Mouse (Mus musculus) hindbrain, embryonic 14.5 days (tissue): Measurements from ENCODE around the gene Spin1. TPM values are rescaled to one million over a fixed set of nuclear protein-coding genes. Genes with fewer than 3 reads are reported as not detected.

ENCODE experiments used
- ATAC-seq: fragments of 200-750 bp; cut with Nextera tagmentation; 2 replicates; pipeline ENCODE4 v1.8.0; 2017; ENCODE audit warnings: moderate number of reproducible peaks, mild to moderate bottlenecking, moderate TSS enrichment, moderate library complexity; ENCODE audit not compliant: low FRiP score
- DNase-seq: peaks from one replicate; pipeline ENCODE4 v3.0.0-alpha.2; 2015; ENCODE audit warnings: low spot score
- H3K27ac ChIP-seq: fragments of 300-500 bp; sonication (generic); 2 replicates; pipeline ENCODE4 v1.5.1; 2014; ENCODE audit warnings: mild to moderate bottlenecking, moderate library complexity
- H3K27me3 ChIP-seq: fragments of 300-500 bp; sonication (generic); 2 replicates; pipeline ENCODE4 v1.6.1; 2014; ENCODE audit warnings: mild to moderate bottlenecking, low read length, mixed read lengths; ENCODE audit not compliant: control insufficient read depth, insufficient read depth
- H3K36me3 ChIP-seq: fragments of 300-500 bp; sonication (generic); replicated peaks from 2 replicates; pipeline ENCODE4 v1.6.1; 2014; ENCODE audit not compliant: control insufficient read depth, insufficient read depth
- H3K4me1 ChIP-seq: fragments of 300-500 bp; sonication (generic); replicated peaks from 2 replicates; pipeline ENCODE4 v1.6.1; 2014; ENCODE audit warnings: antibody characterized with exemption, low read length, mixed read lengths; ENCODE audit not compliant: control insufficient read depth, insufficient read depth
- H3K4me2 ChIP-seq: fragments of 300-500 bp; sonication (generic); replicated peaks from 2 replicates; pipeline ENCODE4 v1.6.1; 2014; ENCODE audit warnings: mild to moderate bottlenecking, moderate library complexity
- H3K4me3 ChIP-seq: fragments of 300-500 bp; sonication (generic); replicated peaks from 2 replicates; pipeline ENCODE4 v1.5.1; 2014; ENCODE audit warnings: mild to moderate bottlenecking, low read length
- H3K9ac ChIP-seq: fragments of 300-500 bp; sonication (generic); 2 replicates; pipeline ENCODE4 v1.6.1; 2014
- H3K9me3 ChIP-seq: fragments of 300-500 bp; sonication (generic); 2 replicates; pipeline ENCODE4 v1.6.1; 2016; ENCODE audit warnings: low read length; ENCODE audit not compliant: control insufficient read depth
- WGBS: fragments of 180-500 bp; shearing (Covaris S2); extraction: QIAGEN DNeasy Blood & Tissue Kit; methylation state at CpG from one replicate; pipeline ENCODE4 v1.1.7; 2014; 5-methylcytosine and 5-hydroxymethylcytosine counted together
- polyA plus RNA-seq: library from polyadenylated mRNA; unstranded; fragments of >200 nt; fragmentation: Nextera tagmentation; extraction: Ambion mirVana; gene quantifications from 2 replicates; pipeline ENCODE4 v1.2.1, GENCODE M21; 2014

Gene Spin1
- polyA plus RNA-seq, 1 experiment from 2014 or later = 172 TPM

DNA sequence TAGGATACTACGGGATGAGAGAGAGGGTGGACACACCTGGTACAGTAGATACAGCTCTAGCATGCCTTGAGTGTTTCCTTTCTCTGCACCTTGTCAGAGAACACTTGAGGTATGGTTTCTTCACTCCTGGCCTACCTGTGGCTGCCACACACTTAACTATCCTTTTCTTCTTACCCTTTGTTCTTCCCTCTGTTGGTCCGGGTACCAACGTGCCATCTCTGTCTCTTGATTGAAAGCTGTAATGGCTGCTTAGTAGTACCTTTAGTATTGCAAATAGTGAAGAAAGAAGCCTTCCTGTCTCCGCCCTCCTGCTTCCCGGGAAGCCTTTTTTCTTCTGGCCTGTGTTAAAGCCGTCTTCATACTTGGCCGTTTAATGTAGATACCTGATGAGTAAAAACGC, 24.7 kb downstream of the Spin1 start:
- DNase-seq (no peak), ATAC-seq (no peak)
- H3K4me3 ChIP-seq = no peak overlapping the region
- H3K4me2 ChIP-seq = no peak overlapping the region
- H3K36me3 ChIP-seq = peaks cover 13% of the 10 kb centered on the region
- 75% methylated on average over 8 of the region's 8 CpGs for WGBS
- H3K27me3 ChIP-seq = no peaks in the 10 kb centered on the region
- no peak overlapping the region for H3K9ac ChIP-seq
- no peaks in the 10 kb centered on the region for H3K9me3 ChIP-seq
- no peak overlapping the region for H3K27ac ChIP-seq
- H3K4me1 ChIP-seq = peaks cover 18% of the 10 kb centered on the region

DNA sequence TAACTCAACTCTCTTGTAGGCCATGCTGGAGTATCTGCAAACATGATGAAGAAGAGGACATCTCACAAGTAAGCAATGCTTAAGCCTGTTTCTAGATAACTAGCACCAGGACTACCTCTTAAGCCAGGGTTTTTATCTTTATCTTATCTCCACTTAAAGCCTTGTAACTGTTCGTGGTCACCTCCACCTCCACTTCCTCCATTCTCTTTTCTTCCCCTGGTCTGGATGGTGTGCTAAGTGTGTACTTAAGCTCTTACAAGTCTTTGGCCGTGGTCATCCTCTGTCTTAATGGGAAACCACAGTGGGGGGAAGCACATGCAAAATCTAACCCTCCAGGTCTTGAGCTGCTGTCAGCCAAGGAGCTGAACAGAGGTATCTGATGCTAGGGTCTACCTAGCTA, 27.2 kb downstream of the Spin1 start:
- Histone ChIP-seq H3K4me1 (no peaks in the 10 kb centered on the region; the same call in 1 of the 2 replicates), H3K27me3 (no peaks in the 10 kb centered on the region), H3K4me3 (no peak overlapping the region), H3K4me2 (no peak overlapping the region), H3K9ac (no peak overlapping the region), H3K27ac (no peak overlapping the region), H3K36me3 (peaks cover 30% of the 10 kb centered on the region), H3K9me3 (no peaks in the 10 kb centered on the region)
- ATAC-seq = no peak
- 99% methylated on average over 2 of the region's 2 CpGs for WGBS
- no peak for DNase-seq

DNA sequence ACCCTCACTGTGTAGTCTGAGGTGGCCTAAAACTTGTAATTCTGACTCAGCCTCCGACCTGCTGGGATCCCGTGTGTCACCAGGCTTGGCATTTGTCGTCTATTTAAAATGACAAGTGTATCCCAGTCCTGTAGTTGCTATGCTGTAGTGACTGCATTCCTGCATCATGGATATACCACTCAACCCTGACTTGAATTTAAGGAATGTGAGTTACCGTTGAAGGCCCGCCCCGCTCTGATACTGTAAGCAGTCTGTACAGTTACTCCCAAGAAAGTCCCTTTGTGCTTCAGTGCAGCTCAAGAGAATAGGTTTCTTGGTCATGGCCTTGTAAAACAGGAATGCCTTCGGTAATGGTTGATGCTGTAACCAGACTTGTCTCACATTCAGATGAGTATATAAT, 27.7 kb downstream of the Spin1 start:
- no peak for DNase-seq
- H3K9me3 ChIP-seq = no peaks in the 10 kb centered on the region
- peaks cover 30% of the 10 kb centered on the region for H3K36me3 ChIP-seq
- no peak overlapping the region for H3K4me3 ChIP-seq
- no peaks in the 10 kb centered on the region; the same call in 1 of the 2 replicates for H3K4me1 ChIP-seq
- WGBS = 92% methylated on average over 7 of the region's 7 CpGs
- H3K27ac ChIP-seq = no peak overlapping the region
- no peak overlapping the region for H3K4me2 ChIP-seq
- H3K27me3 ChIP-seq = no peaks in the 10 kb centered on the region
- no peak overlapping the region for H3K9ac ChIP-seq
- ATAC-seq = no peak

DNA sequence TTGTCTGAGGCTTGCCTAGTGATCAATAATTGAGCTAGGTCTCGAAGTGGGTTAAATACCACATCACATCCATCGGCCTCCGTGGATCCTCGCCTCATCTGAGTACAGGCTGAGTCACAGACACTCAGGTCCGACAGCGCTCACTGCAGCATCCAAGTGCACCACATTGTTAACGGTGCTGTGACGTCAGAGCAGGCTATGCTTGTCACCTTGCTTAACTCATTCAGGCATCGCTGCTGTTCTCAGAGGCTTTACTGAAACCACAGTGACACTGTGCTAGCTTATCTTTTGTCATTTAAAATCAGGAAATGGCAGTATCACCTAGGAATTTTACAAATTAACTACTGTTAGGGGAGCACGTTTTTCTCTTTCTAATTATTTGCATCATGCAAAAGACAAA, 30.5 kb downstream of the Spin1 start:
- ATAC-seq = no peak

DNA sequence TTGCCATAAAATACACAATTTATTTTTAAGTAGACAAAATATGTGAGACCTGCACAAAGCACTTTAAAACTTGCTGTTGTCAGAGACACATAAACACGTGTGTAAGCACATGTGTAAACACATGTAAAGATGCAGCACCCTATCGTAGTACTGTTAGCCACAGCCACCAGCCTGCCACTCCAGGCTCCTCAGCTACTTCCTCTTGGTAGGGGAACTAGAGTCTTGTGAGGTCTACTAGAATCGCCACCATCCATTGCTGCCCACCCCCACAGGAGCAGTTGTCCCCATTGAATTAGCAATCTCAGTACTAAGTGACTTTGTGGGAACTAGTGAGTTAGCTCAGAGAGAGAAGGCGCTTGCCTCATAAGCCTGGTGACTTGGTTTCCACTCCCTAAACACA, 35.6 kb downstream of the Spin1 start:
- Histone ChIP-seq H3K9ac (no peak overlapping the region), H3K4me3 (no peak overlapping the region), H3K4me1 (0 out of 2 replicates have a peak, but pooled peaks cover 4% of the 10 kb centered on the region), H3K27me3 (no peaks in the 10 kb centered on the region), H3K4me2 (no peak overlapping the region), H3K36me3 (peaks cover 50% of the 10 kb centered on the region), H3K9me3 (no peaks in the 10 kb centered on the region), H3K27ac (no peak overlapping the region)
- DNase-seq = no peak
- ATAC-seq = no peak
- WGBS = 86% methylated on average over 4 of the region's 4 CpGs

More for the DNA sequence above, 30.5 kb downstream of the Spin1 start:
- WGBS = 88% methylated on average over 10 of the region's 10 CpGs
- H3K9me3 ChIP-seq = no peaks in the 10 kb centered on the region
- H3K4me3 ChIP-seq = no peak overlapping the region
- H3K9ac ChIP-seq = no peak overlapping the region
- H3K27me3 ChIP-seq = no peaks in the 10 kb centered on the region
- H3K36me3 ChIP-seq = peaks cover 44% of the 10 kb centered on the region
- no peak for DNase-seq
- H3K4me1 ChIP-seq = no peaks in the 10 kb centered on the region
- no peak overlapping the region for H3K4me2 ChIP-seq
- H3K27ac ChIP-seq = no peak overlapping the region

DNA sequence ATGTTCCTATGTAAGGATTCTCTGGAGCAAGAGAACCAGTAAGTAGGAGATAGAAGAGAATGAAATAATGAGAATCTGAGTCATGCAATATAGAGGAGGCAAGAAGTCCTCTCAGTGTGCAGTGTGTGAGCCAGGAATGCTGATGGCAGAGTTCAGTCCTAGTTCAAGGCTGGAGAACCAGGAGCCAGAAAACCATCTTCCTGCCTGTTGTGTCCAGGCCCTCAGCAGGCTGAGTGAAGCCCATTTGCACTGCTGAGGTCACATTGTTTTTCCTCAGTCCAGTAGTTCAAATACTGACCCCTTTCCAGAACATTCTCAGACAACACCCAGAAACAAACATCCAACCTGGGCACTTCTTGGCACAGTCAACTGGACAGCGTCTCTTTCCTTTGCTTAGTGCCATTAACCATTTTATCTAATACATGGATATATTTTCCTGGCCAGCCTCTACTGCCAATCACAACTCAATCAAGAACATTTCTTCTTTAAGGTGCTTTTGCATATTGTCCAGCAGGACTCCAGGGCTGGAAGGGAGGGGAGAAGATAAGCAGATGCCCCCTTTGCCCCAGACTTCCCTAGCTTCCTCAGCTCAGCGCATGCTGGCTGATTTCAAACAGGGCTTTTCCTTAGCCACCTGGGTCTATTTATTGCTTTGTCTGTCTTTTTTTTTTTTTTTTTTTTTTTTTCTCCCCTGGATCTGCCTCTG, 36.5 kb downstream of the Spin1 start:
- Histone ChIP-seq H3K4me2 (no peak overlapping the region), H3K9ac (no peak overlapping the region), H3K9me3 (no peaks in the 10 kb centered on the region), H3K4me3 (no peak overlapping the region), H3K36me3 (peaks cover 55% of the 10 kb centered on the region), H3K4me1 (0 out of 2 replicates have a peak, but pooled peaks cover 4% of the 10 kb centered on the region), H3K27ac (no peak overlapping the region), H3K27me3 (no peaks in the 10 kb centered on the region)
- ATAC-seq (no peak), DNase-seq (no peak)
- WGBS = 77% methylated on average over 2 of the region's 2 CpGs

DNA sequence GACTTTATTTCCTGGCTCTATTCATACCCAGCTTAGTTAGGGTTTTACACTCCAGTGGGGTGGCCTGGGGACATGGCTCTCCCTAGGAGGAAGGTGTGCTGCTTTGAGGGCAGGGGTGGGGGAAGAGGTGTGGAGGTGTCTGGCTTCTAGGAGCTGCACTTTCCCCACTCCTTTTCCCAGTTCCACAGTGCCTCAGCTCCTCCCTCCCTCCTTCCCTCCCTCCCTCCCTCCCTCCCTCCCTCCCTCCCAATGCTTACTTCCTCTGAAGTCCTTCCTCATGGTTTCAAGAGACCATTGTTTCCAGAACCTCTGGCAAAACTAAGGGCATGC, 37.0 kb downstream of the Spin1 start:
- Histone ChIP-seq H3K4me3 (no peak overlapping the region), H3K27me3 (no peaks in the 10 kb centered on the region), H3K4me1 (0 out of 2 replicates have a peak, but pooled peaks cover 4% of the 10 kb centered on the region), H3K4me2 (no peak overlapping the region), H3K9me3 (no peaks in the 10 kb centered on the region), H3K36me3 (peaks cover 56% of the 10 kb centered on the region), H3K27ac (no peak overlapping the region), H3K9ac (no peak overlapping the region)
- ATAC-seq (no peak), DNase-seq (no peak)

DNA sequence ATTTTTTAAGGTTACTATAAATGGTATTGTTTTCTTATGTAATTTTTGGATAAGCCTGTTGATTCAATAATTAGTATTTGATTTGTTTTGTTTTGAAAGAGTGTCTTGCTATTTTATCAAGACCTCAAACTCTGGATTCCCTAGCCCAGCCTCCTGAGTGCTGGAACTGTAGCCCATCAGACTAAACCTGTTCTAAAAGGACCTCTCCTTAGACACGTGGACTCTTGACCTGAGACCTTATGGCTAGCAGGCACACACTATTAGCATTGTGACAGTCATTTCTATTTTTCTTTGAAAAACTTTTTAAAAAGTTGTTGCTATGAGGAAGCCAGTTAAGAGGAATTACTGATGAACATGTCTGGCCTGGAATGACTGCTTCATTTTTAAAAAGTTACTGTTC, 46.4 kb downstream of the Spin1 start:
- H3K36me3 ChIP-seq = peaks cover 74% of the 10 kb centered on the region
- H3K9me3 ChIP-seq = no peaks in the 10 kb centered on the region
- ATAC-seq = no peak
- H3K4me2 ChIP-seq = no peak overlapping the region
- H3K4me3 ChIP-seq = no peak overlapping the region
- no peaks in the 10 kb centered on the region for H3K27me3 ChIP-seq
- 82% methylated on average over 1 of the region's 1 CpGs for WGBS
- DNase-seq = no peak
- H3K9ac ChIP-seq = no peak overlapping the region
- no peak overlapping the region for H3K27ac ChIP-seq
- no peaks in the 10 kb centered on the region for H3K4me1 ChIP-seq

DNA sequence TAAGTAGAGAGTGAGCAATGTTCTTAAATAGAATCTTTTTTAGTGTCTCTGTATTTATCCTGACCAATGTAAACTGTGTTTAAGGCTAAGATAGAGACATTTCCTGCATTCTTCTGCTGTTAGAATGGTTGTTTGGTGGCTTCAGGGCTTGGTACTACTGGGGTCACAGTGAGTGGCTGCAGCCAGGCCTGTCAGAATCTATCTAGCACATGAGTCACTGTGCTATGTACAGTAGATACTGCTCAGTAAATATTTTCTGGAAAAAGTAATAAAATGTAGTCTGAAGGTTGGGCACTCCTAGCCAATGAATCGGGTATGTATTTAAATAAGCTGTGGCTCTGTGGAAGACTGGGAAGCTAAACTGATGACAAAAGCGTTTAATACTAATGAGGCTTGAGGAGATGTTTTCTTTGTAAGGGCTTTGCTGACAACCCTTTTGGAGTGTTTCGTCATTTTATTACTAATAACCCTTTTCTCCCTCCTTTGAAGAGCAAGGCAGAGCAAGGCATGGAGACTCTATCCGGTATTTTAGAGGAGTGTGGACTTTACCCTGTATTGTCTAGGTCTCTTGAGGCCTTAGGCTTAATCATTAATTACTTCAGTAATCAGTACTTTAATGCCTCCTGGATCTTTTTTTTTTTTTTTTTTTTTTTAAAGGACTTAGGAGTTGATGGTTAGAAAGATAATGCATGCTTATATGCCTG, 52.4 kb downstream of the Spin1 start:
- Histone ChIP-seq H3K27ac (no peak overlapping the region), H3K36me3 (peaks cover 60% of the 10 kb centered on the region), H3K27me3 (no peaks in the 10 kb centered on the region), H3K4me2 (no peak overlapping the region), H3K4me3 (no peak overlapping the region), H3K9me3 (no peaks in the 10 kb centered on the region), H3K4me1 (0 out of 2 replicates have a peak, but pooled peaks cover 3% of the 10 kb centered on the region), H3K9ac (no peak overlapping the region)
- 83% methylated on average over 4 of the region's 4 CpGs for WGBS
- ATAC-seq = no peak
- DNase-seq = no peak
